Mouse (Mus musculus) liver, embryonic 14.5 days (tissue): ENCODE data around the gene Ankrd33. TPM values are rescaled to one million over a fixed set of nuclear protein-coding genes. Genes with fewer than 3 reads are reported as not detected.
A peak's percentile ranks its signal among the peaks of the same experiment; 100 is the strongest.

Experiments
- ATAC-seq: fragments of 200-750 bp; cut with Nextera tagmentation; 2 replicates; pipeline ENCODE4 v1.8.0; 2017; ENCODE audit warnings: moderate number of reproducible peaks, mild to moderate bottlenecking, moderate library complexity; ENCODE audit not compliant: insufficient read depth
- DNase-seq, 3 experiments: peaks; one replicate each; pipeline ENCODE4 v3.0.0-alpha.2; 2012 to 2013; ENCODE audit warnings: low read depth in 3 of 3, low spot score in 3 of 3
- H3K27ac ChIP-seq: fragments of 300-500 bp; sonication (generic); 2 replicates; pipeline ENCODE4 v1.5.1; 2014; ENCODE audit warnings: moderate library complexity, mild to moderate bottlenecking, control low read depth, inconsistent platforms
- H3K27me3 ChIP-seq: fragments of 300-500 bp; sonication (generic); 2 replicates; pipeline ENCODE4 v1.6.1; 2014; ENCODE audit warnings: mild to moderate bottlenecking, low read length, moderate library complexity; ENCODE audit not compliant: control insufficient read depth, insufficient read depth
- H3K36me3 ChIP-seq: fragments of 300-500 bp; sonication (generic); replicated peaks from 2 replicates; pipeline ENCODE4 v1.6.1; 2014; ENCODE audit warnings: low read depth; ENCODE audit not compliant: control insufficient read depth, insufficient read depth
- H3K4me1 ChIP-seq, 2 experiments: fragments of 200-500 bp in 1 of 2; fragments of 300-500 bp in 1 of 2; sonication (generic) in 1 of 2; replicated peaks; 2 replicates each; pipeline ENCODE4 v1.6.1; 2012 to 2014; ENCODE audit warnings: antibody characterized with exemption in 1 of 2, inconsistent platforms in 1 of 2, low read length in 1 of 2; ENCODE audit not compliant: control insufficient read depth in 2 of 2, insufficient read depth in 2 of 2
- H3K4me2 ChIP-seq: fragments of 300-500 bp; sonication (generic); 2 replicates; pipeline ENCODE4 v1.6.1; 2014; ENCODE audit warnings: low read depth, mild to moderate bottlenecking, control low read depth, moderate library complexity
- H3K4me3 ChIP-seq, 2 experiments: fragments of 200-500 bp in 1 of 2; fragments of 300-500 bp in 1 of 2; sonication (generic) in 1 of 2; 2 replicates each; pipeline ENCODE4 v1.5.1; 2012 to 2014; ENCODE audit warnings: low read depth in 2 of 2, low read length in 2 of 2, mild to moderate bottlenecking in 2 of 2, control low read depth in 1 of 2, inconsistent platforms in 1 of 2, moderate library complexity in 1 of 2; ENCODE audit not compliant: insufficient read depth in 1 of 2
- H3K9ac ChIP-seq: fragments of 300-500 bp; sonication (generic); replicated peaks from 2 replicates; pipeline ENCODE4 v1.6.1; 2014; ENCODE audit warnings: mild to moderate bottlenecking, control low read depth, moderate library complexity
- H3K9me3 ChIP-seq: fragments of 300-500 bp; sonication (generic); 2 replicates; pipeline ENCODE4 v1.6.1; 2016; ENCODE audit warnings: low read length, mixed read lengths; ENCODE audit not compliant: control insufficient read depth
- CTCF ChIP-seq: IDR thresholded peaks from 2 replicates; pipeline ENCODE4 v1.5.1; 2016; ENCODE audit warnings: antibody characterized with exemption, low read depth, control low read depth
- EP300 ChIP-seq: IDR thresholded peaks from 2 replicates; pipeline ENCODE4 v1.6.1; 2016; ENCODE audit warnings: antibody characterized with exemption, low read depth
- WGBS: fragments of 180-500 bp; shearing (Covaris S2); extraction: QIAGEN DNeasy Blood & Tissue Kit; methylation state at CpG from one replicate; pipeline ENCODE4 v1.1.7; 2014; ENCODE audit not compliant: insufficient replicate concordance; 5-methylcytosine and 5-hydroxymethylcytosine counted together
- polyA plus RNA-seq, 2 experiments: library from polyadenylated mRNA; depleted of rRNA in 1 of 2; stranded (reverse) in 1 of 2; unstranded in 1 of 2; fragments of >200 nt; fragmentation: Nextera tagmentation in 1 of 2; extraction: Ambion mirVana in 1 of 2; gene quantifications; 2 replicates each; pipeline versions ENCODE4 v1.2.1 to v1.2.3; 2012 to 2014

Gene Ankrd33
- polyA plus RNA-seq, 2 experiments, result not detected

DNA sequence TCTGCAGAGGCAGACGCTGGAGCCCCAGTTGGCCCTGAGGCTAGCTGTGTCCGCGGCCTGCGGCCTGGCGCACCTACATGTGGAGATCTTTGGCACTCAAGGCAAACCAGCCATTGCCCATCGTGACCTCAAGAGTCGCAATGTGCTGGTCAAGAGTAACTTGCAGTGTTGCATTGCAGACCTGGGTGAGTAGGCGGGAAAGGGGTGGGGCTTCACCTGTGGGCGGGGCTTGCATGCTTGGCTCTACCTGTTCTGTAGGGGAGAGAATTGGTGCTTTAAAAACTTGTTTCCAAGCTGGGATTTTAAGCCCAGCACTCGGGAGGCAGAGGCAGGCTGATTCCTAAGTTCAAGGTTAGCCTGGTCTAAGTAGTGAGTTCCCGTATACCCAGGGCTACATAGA is 21.9 kb downstream of the Ankrd33 start:
- WGBS, result 71% methylated on average over 11 of the region's 11 CpGs
- TF ChIP-seq CTCF (no peak), EP300 (no peak)
- Histone ChIP-seq H3K9ac (no peak overlapping the region), H3K9me3 (no peaks in the 10 kb centered on the region), H3K4me3 (no peak overlapping the region), H3K4me2 (no peak overlapping the region), H3K27ac (no peak overlapping the region), H3K27me3 (no peaks in the 10 kb centered on the region; the same call in 1 of the 2 replicates), H3K4me1 (peaks cover 3 to 16% of the 10 kb centered on the region in 2 experiments; a peak in 3 of 4 replicates), H3K36me3 (no peaks in the 10 kb centered on the region)
- DNase-seq (no peak), ATAC-seq (no peak)

GRCm38 (mm10) chr15:101138675-101139074 is 23.1 kb downstream of the Ankrd33 start:
- H3K4me3 ChIP-seq, result no peak overlapping the region
- TF ChIP-seq CTCF, result no peak
- TF ChIP-seq EP300, result no peak
- H3K4me1 ChIP-seq, result peaks cover 3 to 16% of the 10 kb centered on the region in 2 experiments; a peak in 3 of 4 replicates

GRCm38 (mm10) chr15:101139885-101140284 is 24.3 kb downstream of the Ankrd33 start:
- DNase-seq, result peak; percentile 28 to 39 (median 36)
- no peak overlapping the region for H3K4me3 ChIP-seq
- no peak overlapping the region for H3K4me2 ChIP-seq
- no peak overlapping the region for H3K27ac ChIP-seq
- H3K9me3 ChIP-seq, result no peaks in the 10 kb centered on the region
- WGBS, result 15% methylated on average over 12 of the region's 12 CpGs
- H3K27me3 ChIP-seq, result no peaks in the 10 kb centered on the region; the same call in 1 of the 2 replicates
- H3K36me3 ChIP-seq, result no peaks in the 10 kb centered on the region
- no peak overlapping the region for H3K9ac ChIP-seq
- ATAC-seq, result peak; percentile 35; the same call in 1 of the 2 replicates
- TF ChIP-seq EP300, result 0 out of 2 replicates have a peak, but pooled peaks have one; percentile 26
- no peak for TF ChIP-seq CTCF
- peaks cover 3 to 19% of the 10 kb centered on the region in 2 experiments; a peak in 3 of 4 replicates for H3K4me1 ChIP-seq

More at GRCm38 (mm10) chr15:101138675-101139074, 23.1 kb downstream of the Ankrd33 start:
- ATAC-seq (no peak), DNase-seq (no peak)
- Histone ChIP-seq H3K27ac (no peak overlapping the region), H3K27me3 (no peaks in the 10 kb centered on the region; the same call in 1 of the 2 replicates), H3K9me3 (no peaks in the 10 kb centered on the region), H3K36me3 (no peaks in the 10 kb centered on the region), H3K9ac (no peak overlapping the region), H3K4me2 (no peak overlapping the region)
- 71% methylated on average over 3 of the region's 3 CpGs for WGBS

- H3K36me3 ChIP-seq, result no peaks in the 10 kb centered on the region
- no peak overlapping the region for H3K27ac ChIP-seq
- TF ChIP-seq CTCF, result no peak
- no peak for TF ChIP-seq EP300
- H3K9me3 ChIP-seq, result no peaks in the 10 kb centered on the region
- WGBS, result 25% methylated on average over 6 of the region's 6 CpGs
- H3K4me1 ChIP-seq, result peaks cover 3 to 20% of the 10 kb centered on the region in 2 experiments; a peak in 3 of 4 replicates
- H3K4me3 ChIP-seq, result no peak overlapping the region
- H3K27me3 ChIP-seq, result no peaks in the 10 kb centered on the region
- H3K4me2 ChIP-seq, result no peak overlapping the region
- H3K9ac ChIP-seq, result no peak overlapping the region
- no peak for ATAC-seq
- no peak for DNase-seq
Observed at GRCm38 (mm10) chr15:101140587-101140986, 25.0 kb downstream of the Ankrd33 start.

GRCm38 (mm10) chr15:101141061-101141541 is 25.5 kb downstream of the Ankrd33 start:
- H3K27ac ChIP-seq, result no peak overlapping the region
- 2% methylated on average over 14 of the region's 14 CpGs for WGBS

More at GRCm38 (mm10) chr15:101141061-101141541, 25.5 kb downstream of the Ankrd33 start:
- Histone ChIP-seq H3K36me3 (no peaks in the 10 kb centered on the region), H3K9ac (no peak overlapping the region), H3K27me3 (no peaks in the 10 kb centered on the region), H3K4me1 (peaks cover 5 to 22% of the 10 kb centered on the region in 2 experiments), H3K4me3 (no peak overlapping the region), H3K9me3 (no peaks in the 10 kb centered on the region), H3K4me2 (no peak overlapping the region)
- DNase-seq, result no peak
- peak; percentile 76 for ATAC-seq
- TF ChIP-seq CTCF, result no peak
- TF ChIP-seq EP300, result no peak
